Mouse (Mus musculus) right cerebral cortex, adult 2 months (tissue): Measurements from ENCODE around the gene Ubc.
"Not testable (repeated sequence)": the region's sequence is repeated elsewhere in the genome, so short reads cannot be mapped to it uniquely, and the experiment has no call there.

Experiments used
- DNase-seq, 2 experiments: peaks; one replicate each; pipeline ENCODE4 v3.0.0; 2021 to 2022; ENCODE audit warnings: low spot score in 2 of 2

Gene Ubc

DNA sequence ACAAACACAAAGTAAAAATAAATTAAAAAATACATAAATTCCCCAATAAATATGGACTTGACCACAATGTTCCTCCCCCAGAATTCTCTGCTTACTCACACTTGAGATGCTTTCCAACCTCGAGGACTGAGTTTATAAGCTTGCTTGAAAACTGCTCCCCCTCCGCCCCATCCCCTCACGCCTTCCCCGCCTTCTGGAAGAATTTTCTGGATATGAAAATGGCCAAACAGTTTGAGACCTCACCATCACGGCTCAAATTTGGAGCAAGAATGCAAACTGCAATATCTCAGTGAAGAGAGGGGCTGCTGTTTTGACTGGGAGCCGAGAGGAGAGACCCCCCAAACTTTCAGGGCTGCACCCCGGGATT is 14.5 kb upstream of the Ubc start:
- no peak for DNase-seq

DNA sequence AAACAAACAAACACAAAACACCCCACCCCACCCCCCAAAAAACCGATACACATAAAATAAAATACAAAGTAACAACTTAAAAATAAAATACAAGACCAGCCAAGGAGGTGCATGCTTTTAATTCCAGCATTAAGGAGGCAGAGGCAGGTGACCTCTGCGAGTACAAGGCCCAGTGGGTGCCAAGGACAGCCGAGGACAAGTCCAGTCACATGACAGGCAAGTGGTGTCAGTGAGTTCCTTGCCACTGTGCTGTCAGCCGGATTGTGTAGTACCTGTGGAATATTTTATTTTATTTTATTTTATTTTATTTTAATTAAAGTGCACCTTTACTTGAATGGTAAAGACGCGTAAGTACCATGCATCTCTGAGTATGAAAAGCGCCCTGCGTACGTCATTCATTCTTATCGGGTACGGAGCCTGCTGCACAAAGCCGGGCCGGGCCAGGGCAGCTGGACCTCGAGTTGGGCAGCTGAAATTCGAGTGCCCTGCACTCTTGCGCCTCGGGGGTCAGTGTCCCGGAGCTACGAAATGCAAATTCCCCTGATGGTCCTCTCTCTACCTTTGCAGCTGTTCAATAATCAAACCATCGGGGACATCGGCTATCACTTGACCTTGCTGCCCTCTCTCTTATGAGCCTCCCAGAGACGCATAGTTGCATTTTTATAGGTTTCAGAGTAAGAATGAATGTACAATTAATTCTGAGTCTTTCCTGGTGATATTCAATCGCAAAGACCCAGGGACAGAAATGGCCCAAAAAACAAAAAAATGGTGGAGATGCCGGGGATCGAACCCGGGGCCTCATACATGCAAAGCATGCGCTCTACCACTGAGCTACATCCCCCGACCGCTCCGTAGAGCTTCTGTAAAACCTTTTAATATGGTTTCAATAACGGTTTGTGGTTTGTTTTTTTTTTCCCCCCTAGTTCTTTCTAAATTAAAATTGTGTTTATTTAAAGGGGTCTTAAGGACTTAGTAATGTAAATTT is 13.8 kb upstream of the Ubc start:
- DNase-seq: peak; percentile 87 to 88

DNA sequence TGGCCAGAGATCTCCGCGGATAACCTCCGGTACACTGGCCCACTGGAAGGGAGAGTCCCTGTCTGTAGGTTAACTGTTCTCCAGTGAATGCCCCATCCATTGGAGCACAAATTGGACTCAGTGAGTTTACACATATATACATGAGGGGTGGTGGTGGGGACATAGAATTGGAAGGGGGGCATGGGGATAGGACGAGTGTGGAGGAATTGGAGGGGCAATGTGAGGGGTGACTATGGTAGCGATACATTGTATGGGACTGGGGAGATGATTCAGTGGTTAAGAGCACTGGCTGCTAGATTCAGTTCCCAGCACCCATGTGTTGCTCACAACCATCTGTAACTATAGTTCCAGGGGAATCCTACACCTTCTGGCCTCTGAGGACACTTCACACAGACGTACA is 13.0 kb upstream of the Ubc start:
- no peak for DNase-seq

DNA sequence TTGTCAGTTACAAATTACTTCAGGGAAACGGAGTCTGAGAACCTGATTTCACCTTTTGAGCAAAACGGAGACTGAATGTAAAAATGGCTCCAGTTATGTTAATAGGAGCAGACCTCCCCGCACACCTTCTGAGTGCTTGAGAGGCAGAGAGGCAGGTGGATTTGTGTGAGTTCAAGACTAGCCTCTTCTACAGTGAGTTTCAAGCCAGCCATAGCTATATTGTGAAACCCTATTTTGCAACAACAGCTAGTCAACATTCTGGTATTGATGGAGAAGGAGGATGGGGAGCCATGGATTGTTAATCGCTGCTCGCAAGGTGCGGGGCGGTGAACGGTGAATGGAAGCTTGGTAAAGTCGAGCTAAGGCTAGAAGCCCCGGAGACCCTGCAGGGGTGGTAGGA is 12.5 kb upstream of the Ubc start:
- DNase-seq: no peak

DNA sequence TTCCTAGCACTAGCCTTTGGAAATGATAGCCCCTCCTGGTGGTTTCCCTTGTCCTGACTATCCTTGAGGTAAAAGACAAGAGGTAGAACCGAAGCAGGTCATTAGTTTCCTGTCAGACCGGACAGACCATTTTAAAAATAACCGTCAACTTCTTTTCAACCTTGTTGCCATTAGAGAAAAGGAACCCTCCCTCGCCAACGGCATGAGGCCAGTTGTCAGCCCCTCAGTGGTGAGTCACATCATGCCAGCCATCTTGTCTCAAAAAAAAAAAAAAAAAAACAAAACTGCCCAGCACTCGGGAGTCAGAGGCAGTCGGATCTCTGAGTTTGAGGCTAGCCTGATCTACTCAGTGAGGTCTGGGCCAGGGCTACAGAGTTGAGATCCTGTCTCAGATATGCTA is 10.9 kb upstream of the Ubc start:
- no peak for DNase-seq

DNA sequence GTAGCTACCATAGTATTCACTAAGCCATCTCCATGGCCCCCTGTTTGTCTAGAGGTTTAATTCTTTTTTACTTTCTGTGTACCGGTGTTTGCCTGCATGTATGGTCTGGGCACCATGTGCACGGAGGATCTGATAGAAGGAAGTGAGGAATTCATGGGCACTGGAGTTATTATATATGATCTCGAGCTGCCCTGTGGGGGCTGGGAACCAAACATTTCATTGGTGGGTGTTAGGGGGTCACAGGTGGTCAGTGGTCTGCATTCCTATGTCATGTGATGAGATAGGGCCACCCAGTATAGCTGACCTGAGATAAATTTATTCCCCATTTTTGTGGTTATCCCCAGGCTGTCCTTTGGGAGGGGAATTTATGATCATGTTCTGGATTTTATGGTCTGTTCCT is 5.0 kb upstream of the Ubc start:
- DNase-seq: no peak

DNA sequence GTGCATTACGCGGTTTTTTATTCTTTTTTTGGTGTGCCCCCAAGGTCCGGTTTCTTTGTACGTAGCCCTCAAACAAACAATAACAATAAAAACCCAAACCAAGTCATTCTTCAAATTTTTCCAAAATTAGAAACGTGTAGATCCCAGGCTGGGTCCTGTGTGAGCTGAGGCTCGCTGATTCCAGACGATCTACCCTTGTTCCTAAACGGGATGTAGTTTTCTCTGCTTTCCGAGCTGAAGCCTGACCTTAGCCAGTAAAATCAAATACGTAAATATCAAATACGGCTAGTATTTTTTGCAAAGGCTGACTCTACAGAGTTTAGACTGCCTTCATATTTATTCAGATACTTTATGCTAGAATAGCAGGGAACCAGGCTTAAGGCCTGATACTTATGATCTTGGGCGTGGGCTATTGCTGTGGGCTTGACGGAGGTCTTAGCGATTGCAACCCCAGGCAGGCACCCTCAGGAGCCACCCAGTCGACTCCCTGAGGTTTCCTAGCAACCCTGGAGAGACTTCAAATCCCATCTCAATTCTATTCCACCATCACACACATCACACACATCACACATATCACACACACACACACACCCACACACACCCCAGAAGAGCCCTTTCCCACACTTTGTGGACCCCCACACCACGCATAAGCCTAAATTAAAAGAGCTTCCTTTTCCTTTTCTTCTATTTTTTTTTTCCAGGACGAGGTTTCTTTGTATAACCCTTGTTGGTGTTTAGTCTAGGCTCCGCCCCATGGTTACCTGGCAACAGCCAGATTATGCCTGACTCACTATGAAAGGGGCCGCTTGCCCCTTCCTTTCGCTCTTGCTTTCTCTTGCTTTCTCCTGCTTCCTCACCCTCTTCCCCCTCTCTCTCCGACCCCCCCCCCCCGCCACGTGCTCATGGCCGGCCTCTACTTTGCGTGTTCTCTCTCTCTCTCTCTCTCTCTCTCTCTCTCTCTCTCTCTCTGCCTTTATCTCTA is 3.9 kb upstream of the Ubc start:
- peak in 1 of 2 experiments; percentile 82 for DNase-seq

DNA sequence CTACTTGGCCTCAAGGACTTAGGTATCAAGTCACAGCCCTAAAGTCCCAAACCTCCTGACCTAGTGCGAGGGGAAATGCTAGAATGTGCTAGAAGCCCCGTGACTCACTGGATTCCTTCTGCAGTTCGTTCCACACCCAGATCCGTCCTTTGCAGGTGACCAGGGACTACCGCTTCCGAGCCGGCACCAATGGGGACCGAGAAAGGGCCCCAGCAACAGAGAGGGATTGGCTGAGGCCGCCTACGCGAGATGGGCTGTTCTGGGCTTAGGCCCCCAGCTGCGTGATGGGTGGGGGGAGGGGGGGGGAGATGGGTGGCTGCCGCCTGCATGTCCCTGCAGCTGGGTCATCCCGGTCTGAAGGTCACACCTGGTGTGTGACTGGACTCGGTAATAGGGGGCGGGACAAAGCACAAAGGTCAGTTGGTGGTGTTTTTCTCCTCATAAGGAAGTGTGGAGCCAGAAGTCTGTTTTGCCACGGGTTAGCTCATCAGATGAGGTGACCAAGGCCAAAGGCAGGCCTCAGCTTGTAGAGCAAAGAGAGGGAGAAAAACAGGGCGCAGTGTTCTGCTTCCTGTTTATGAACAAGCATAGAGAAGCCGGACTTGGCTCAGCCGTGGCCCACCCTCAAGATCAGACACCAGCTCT is 3.1 kb upstream of the Ubc start:
- DNase-seq: peak; percentile 96 to 97

DNA sequence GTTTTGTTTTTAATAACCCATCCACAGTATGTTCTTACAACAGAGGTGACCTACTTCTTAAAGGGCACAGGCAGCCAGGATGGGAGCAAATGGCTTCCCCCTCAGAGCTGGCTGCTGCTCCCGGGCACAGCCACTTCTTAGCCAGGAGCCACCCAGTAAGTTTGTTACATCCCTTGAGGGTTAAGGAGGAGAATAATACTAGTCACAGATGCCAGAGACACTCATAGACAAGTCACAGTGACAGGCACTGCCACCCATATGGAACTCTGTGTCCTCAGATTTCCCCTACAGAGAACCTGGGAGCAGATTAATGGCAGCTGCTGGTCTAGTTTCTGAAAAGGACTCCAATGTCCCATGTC is 2.6 kb upstream of the Ubc start:
- DNase-seq: peak in 1 of 2 experiments; percentile 54

DNA sequence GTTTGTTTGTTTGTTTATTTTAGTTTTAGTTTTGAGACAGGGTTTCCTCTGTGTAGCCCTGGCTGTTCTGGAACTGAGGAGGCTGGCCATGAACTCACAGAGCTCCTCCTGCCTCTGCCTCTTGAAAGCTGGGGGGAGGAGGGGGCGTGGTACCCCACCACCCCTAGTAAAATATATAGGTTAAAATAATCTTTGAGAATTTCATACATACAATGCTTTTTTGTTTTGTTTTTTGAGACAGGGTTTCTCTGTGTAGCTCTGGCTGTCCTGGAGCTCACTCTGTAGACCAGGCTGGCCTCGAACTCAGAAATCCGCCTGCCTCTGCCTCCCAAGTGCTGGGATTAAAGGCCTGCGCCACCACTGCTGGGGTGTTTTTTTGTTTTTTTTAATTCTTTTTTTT is 2.2 kb upstream of the Ubc start:
- DNase-seq: not testable (repeated sequence)

DNA sequence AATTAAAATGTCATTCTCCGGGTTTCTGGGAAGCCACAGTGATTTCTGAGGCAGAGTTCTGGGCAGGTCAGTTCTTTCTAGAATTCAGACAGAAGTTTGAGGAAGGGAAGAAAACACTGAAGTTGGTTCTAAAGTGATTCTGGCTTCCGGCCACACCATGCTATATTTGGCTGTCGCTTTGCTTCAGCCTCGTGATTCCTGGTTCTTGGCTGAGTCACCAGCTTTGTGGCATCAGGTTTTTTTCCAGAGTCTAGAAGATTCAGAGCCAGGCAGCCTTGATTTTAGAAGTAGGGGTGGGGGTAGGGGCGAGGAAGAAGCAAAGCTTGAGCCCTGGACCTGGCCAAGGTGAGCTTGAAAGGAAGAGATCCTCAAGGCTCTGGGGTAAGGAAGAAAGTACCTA is 1.6 kb upstream of the Ubc start:
- DNase-seq: peak; percentile 88 to 92

DNA sequence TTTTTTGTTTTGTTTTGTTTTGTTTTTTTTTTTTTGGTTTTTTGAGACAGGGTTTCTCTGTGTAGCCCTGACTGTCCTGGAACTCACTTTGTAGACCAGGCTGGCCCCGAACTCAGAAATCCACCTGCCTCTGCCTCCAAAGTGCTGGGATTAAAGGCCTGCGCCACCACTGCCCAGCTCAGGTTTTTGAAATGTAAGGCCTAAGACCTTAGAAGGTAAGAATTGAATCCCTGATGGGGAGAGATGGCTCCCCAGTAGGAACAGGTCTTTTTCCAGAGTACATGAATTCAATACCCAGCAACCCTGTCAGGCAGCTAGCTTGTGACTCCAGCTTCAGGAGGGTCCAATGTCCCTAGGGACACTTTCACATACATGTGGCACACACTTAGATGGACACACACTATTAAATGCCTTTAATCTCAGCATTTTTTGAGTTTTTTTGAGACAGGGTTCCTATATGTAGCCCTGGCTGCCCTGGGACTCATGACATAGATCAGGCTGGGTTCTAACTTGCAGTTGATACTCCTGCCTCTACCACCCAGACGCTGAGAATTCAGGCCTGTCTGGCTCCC is 990 bp upstream of the Ubc start:
- DNase-seq: no peak

DNA sequence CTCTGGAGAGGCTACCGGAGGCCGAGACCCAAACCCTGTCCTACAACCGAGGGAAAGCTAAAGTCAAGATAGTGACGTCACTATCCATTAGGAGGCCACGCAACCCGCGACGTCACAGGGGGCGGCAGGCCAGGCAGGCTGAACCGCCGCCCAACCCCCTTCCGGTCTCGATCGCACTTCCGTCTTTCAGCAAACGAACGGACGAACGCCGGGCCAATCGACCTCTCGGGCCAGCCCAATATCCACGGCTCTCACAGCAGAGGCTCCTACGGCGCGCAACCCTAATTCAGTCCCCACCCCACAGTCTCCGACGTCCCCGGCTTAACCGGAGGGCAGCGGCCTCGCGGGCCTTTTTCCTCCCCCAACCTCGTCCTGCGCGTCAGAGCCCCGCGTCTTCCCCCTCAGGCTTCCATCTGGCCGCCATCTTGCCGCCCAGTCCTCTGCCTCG is 847 bp downstream of the Ubc start, which contains the start of gene Gm10382:
Gene Gm10382, plus strand, starts transcription at position 192 of the 448 bp plus-strand sequence.
- peak; percentile 74 to 78 for DNase-seq

DNA sequence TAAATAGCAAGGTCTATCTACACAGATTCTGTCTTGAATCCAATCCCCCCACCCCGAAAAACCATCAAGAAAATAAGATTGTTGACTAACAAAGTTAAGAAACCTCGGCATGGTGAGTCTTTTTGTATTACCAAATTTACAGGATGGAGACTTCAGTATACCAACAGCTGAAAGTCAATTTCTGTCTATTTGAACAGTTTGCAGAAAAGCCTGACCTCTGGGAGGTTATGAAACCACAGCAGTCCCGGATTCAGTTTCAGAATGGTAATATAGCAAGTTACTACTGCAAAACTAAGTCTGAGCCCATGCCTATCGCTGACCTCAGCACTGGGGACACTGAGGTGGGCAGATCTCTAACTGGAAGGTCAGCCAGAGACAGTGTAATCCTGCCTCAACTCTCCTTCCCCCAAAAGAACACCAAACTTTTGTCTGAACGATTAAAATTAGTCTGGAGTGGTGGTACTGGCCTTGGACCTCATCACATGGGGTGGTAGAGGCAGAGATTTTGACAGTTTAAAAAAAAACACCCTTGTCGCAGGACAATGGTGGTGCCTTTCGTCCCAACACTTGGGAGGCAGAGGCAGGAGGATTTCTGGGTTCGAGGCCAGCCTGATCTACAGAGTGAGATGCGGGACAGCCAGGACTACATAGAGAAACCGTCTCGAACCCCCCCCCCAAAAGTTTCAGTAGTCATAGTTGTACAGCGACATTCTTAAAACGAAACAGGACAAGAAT is 1.5 kb downstream of the Ubc start:
- DNase-seq: no peak

DNA sequence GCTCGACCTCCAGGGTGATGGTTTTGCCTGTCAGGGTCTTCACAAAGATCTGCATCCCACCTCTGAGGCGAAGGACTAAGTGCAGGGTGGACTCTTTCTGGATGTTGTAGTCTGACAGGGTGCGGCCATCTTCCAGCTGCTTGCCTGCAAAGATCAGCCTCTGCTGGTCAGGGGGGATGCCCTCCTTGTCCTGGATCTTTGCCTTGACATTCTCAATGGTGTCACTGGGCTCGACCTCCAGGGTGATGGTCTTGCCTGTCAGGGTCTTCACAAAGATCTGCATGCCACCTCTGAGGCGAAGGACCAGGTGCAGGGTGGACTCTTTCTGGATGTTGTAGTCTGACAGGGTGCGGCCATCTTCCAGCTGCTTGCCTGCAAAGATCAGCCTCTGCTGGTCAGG is 2.7 kb downstream of the Ubc start:
- DNase-seq: not testable (repeated sequence)

DNA sequence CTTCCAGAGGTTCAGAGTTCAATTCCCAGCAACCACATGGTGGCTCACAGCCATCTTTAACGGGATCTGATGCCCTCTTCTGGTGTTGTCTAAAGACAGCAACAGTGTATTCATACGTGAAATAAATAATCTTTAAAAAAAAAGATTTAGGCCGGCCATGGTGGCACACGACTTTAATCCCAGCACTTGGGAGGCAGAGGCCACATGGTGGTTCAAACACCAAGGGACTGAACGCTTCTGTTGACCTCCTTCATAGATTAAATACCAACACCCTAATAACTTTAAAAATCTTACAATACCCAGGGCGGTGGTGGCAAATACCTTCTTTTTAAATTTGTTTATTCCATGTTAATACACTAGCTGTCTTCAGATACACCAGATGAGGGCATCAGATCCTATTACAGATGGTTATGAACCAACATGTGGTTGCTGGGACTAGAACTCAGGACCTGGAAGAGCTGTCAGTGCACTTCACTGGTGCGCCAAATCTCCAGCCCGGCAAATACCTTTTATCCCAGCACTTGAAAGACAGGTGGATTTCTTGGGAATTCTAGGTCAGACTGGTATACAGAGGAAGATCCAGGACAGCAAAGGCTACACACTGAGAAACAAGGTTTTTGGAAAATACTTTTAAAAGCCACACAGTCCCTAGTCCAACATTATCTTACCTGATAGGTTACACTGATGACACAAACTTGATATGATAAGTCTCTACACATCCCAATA is 4.6 kb downstream of the Ubc start:
- no peak for DNase-seq

DNA sequence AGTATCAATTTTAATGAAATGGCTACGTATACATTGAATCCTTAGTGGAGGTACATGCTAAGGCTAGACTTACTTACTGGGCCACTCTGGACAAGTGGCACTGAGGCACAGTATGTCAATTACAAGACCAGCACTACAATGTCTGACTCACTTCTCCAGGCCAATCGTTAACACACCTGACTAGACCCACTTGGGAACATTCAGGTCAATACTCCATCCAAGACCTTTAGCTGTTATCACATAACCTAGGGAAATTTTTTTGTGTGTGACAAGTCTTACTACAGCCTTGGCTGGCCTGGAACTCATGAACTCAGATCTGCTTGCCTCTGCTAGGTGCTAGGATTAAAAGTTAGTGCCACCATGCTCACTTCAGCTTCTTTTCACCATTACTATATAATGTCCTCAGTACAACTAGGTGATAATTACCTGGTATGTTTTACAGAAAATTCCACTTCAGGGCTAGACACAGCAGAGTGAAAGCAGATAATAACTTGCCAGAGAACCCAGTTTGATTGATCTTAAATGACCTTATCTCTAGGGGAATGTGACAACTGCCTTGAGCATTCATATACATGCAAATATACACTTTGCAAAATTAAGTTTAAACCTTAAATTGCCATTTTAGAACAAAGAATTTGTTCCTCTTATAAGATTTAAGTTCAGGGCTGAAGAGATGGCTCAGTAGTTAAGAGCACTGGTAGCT is 5.3 kb downstream of the Ubc start:
- no peak for DNase-seq

DNA sequence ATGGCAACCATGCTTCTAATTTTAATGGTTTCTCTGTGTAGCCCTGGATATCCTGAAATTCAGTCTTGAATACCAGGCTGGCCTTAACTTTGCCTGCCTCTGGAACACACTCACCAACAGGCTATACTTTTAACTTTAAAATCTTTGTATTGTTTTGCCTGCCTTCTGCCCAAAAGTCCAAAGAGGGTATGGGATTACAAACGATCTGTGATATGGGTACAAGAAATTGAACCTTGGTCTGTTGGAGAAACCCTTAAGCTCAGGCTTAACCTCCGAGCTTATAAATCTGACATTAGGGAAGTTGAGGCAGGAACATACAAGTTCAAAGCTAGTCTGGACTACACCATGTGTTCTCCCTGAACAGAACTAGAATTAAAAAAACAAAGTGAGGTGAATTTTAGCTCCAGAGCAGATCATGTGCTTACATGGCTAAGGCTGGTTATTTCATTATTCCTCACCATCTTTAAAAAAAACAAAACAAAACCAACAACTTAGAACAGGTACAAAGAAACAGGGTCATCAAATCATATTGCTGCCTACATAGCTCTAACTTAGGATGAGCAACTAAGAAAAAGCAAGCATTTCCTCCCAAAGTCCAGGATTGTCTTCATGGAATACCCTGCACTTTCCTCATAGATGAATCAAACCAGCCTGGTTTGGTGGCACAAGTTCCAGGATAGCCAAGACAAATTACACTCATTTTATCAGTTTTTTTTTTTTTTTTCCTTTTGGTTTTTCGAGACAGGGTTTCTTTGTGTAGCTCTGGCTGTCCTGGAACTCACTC is 6.2 kb downstream of the Ubc start:
- DNase-seq: no peak
